Mouse (Mus musculus): Measurements from ENCODE around the gene Inhbb. TPM values are rescaled to one million over a fixed set of nuclear protein-coding genes. Genes with fewer than 3 reads are reported as not detected.

Gene Inhbb
- 0.05 and 0.09 TPM in 2 replicates for polyA plus RNA-seq (2016; fragmentation: Nextera tagmentation; extraction: Ambion mirVana)

DNA sequence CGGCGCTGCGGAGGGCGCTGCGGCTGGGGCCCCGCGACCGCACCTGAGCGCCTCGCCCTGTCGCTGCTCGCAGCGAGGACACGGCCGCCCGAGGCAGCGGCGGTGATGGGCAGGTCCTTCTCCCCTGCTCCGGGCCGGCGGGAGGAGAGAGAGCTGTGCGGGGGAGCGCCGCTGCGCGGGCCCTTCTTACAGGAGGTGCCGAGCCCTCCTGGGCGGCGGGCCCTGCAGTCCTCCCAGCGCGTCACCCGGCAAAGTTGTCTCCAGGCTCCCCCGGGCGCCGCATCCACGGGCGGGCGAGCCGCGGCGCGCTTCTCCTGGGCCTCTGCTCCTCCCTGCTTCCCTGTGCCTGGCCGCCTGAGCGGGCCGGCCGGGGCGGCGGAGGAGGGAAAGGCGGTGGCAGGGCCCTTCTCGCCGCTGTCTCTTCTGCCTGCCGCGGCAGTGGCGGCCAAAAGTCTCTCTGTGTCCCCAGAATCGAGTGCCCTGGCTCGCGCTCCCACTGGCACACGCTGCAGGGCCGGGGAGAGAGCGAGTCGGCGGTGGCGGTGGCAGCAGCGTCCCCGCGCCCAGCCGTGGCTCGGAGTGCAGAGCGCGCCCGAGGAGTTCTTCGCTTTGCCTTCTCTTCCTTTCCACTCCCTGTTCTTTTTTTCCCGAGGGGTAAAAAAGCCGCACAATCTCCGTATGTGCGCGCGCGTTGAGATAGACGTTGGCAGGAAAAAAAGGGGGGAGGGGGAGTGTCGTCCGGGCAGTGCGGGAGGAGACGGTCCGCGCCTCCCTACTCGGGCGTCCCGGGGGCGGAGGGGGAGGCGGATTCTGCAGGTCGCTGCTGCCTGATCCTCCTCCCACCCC is at the start of gene Inhbb:
Gene Inhbb, minus strand, starts transcription at position 673 of the 846 bp plus-strand sequence.
- H3K9me3 ChIP-seq = no peaks in the 10 kb centered on the region
- peak within 1 kb of the TSS; percentile 66 for H3K4me3 ChIP-seq
- peaks cover 97% of the 10 kb centered on the region for H3K27me3 ChIP-seq (ENCODE audit: poor library complexity, severe bottlenecking)
- peaks cover 51% of the 10 kb centered on the region for H3K4me1 ChIP-seq
- peak; percentile 46 for DNase-seq (ENCODE audit: extremely low spot score, low spot score)
- peak within 1 kb of the TSS; percentile 69 for H3K27ac ChIP-seq
- no peaks in the 10 kb centered on the region for H3K36me3 ChIP-seq (replicated peaks)
- under 1% methylated on average over 80 of the region's 92 CpGs for WGBS

GRCm38 (mm10) chr1:119463386-119463785 is 41.3 kb upstream of the Inhbb start:
- Histone ChIP-seq H3K27me3 (ENCODE audit: poor library complexity, severe bottlenecking) (no peaks in the 10 kb centered on the region), H3K4me3 (no peak overlapping the region), H3K36me3 (replicated peaks) (no peaks in the 10 kb centered on the region), H3K9me3 (no peaks in the 10 kb centered on the region), H3K4me1 (no peaks in the 10 kb centered on the region), H3K27ac (no peak overlapping the region)
- DNase-seq (ENCODE audit: extremely low spot score, low spot score) = peak; percentile 42
- 42% methylated on average over 2 of the region's 2 CpGs for WGBS

DNA sequence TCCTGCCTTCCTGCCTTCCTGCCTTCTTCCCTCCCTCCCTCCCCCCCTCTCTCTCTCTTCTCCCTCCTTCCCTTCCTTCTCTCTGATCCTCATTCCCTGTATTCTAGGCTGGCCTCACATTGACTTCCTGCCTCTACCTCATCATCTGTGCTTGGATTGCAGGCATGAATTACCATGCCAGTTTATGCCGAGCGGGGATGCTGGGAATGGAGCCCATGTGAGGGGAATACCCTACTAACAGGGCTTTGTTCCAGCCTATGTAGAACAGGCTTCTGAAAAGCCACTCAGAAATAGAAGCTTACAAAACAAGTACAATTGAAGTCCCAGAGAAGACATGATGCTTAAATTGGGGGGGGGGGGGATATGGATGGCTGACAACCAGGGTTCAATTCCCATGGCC is 38.0 kb upstream of the Inhbb start:
- Histone ChIP-seq H3K27me3 (ENCODE audit: poor library complexity, severe bottlenecking) (peaks cover 15% of the 10 kb centered on the region; the same call in 1 of the 2 replicates), H3K4me3 (no peak overlapping the region), H3K9me3 (no peaks in the 10 kb centered on the region), H3K27ac (no peak overlapping the region), H3K36me3 (replicated peaks) (no peaks in the 10 kb centered on the region), H3K4me1 (peaks cover 8% of the 10 kb centered on the region; the same call in 1 of the 2 replicates)
- 92% methylated on average over 2 of the region's 2 CpGs for WGBS
- DNase-seq (ENCODE audit: extremely low spot score, low spot score) = no peak

- Histone ChIP-seq H3K4me3 (no peak overlapping the region), H3K9me3 (no peaks in the 10 kb centered on the region), H3K27ac (no peak overlapping the region), H3K4me1 (peaks cover 8% of the 10 kb centered on the region; the same call in 1 of the 2 replicates), H3K36me3 (replicated peaks) (no peaks in the 10 kb centered on the region), H3K27me3 (ENCODE audit: poor library complexity, severe bottlenecking) (peaks cover 15% of the 10 kb centered on the region; the same call in 1 of the 2 replicates)
- 24% methylated on average over 10 of the region's 10 CpGs for WGBS
- peak; percentile 45 for DNase-seq (ENCODE audit: extremely low spot score, low spot score)
Observed at GRCm38 (mm10) chr1:119457993-119458605, 36.1 kb upstream of the Inhbb start.

DNA sequence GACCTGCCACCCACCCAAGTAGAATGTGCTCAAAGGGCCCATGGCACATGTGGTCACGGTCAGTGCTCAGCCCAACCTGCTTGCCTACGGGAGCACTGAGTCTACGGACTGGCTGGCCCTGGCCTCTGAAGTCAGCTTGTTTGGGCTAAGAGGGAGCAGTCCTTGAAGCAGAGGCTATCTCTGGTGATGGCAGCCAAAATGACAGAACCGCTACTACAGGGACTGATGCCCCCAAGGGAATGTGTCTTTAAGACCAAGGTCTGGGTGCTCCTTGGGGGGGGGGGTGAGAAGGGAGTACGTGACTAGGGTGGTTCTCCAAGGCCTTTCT is 35.4 kb upstream of the Inhbb start:
- Histone ChIP-seq H3K27ac (no peak overlapping the region), H3K27me3 (ENCODE audit: poor library complexity, severe bottlenecking) (peaks cover 15% of the 10 kb centered on the region; the same call in 1 of the 2 replicates), H3K36me3 (replicated peaks) (no peaks in the 10 kb centered on the region), H3K9me3 (no peaks in the 10 kb centered on the region), H3K4me3 (no peak overlapping the region), H3K4me1 (peaks cover 8% of the 10 kb centered on the region; the same call in 1 of the 2 replicates)
- 73% methylated on average over 5 of the region's 5 CpGs for WGBS
- no peak for DNase-seq (ENCODE audit: extremely low spot score, low spot score)

DNA sequence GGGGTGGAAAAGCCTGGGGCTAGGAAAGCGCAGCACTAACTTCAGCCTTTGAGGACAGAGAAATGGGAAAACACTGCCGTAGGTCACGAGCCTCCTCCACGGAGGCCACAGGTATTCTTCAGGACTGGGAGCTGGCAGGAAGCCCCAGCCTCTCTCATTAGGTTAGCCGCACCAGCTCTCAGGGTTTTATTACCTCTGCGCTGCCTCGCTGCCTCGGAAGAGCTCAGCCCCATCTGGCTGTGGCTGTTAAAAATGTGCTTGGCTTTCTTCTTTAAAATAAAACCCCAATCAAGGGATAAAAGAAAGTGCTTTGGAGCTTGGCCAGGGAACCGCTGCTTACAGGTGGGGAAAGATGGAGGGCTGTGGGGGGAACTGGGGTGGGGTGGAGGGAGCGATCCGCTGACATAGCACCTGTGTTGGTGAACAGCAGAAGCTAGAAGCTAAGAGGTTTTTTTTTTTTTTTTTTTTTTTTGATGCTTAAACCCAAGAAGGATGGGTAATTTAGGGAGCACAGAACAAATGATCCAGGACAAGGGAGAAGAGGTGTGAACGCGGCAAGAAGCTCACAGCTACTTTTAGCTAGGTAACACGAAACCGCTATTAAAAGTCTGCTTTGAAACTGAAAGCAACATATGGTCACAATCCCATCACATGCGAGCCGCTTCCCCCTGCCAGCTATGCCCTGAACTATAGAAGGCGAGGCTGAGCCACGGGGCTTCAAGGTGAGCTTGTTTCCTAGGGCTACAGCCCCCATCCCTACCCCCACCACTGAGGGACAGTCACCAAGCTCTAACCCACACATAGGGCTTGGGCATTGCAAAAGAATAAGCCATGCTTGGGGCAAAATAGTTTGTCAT is 34.9 kb upstream of the Inhbb start:
- no peak for DNase-seq (ENCODE audit: extremely low spot score, low spot score)
- Histone ChIP-seq H3K9me3 (no peaks in the 10 kb centered on the region), H3K4me1 (peaks cover 8% of the 10 kb centered on the region; the same call in 1 of the 2 replicates), H3K27ac (no peak overlapping the region), H3K36me3 (replicated peaks) (no peaks in the 10 kb centered on the region), H3K27me3 (ENCODE audit: poor library complexity, severe bottlenecking) (peaks cover 15% of the 10 kb centered on the region; the same call in 1 of the 2 replicates), H3K4me3 (no peak overlapping the region)
- 62% methylated on average over 19 of the region's 19 CpGs for WGBS

GRCm38 (mm10) chr1:119453731-119454130 is 31.7 kb upstream of the Inhbb start:
- 74% methylated on average over 4 of the region's 4 CpGs for WGBS
- peaks cover 15% of the 10 kb centered on the region; the same call in 1 of the 2 replicates for H3K27me3 ChIP-seq (ENCODE audit: poor library complexity, severe bottlenecking)
- DNase-seq (ENCODE audit: extremely low spot score, low spot score) = no peak

DNA sequence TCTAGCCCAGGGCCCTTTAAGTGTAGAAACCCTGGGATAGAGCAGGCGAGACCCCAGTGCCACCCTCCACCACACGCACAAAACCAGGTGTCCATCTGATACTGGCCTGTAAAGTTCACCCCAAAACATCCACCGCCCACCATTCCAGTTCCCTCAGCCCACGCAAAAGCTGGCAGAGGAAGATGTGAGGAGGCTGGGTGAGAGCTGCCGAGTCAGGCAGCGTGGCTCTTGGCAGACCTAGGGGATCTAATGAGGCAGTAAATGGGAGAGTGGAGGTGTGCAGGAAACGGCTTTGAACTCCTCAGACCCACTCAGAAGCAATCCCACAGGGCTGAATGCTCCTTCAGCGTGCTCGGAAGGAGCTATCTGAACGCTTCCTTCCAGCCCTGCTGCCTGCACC is 29.4 kb upstream of the Inhbb start:
- H3K9me3 ChIP-seq = no peaks in the 10 kb centered on the region
- H3K27ac ChIP-seq = no peak overlapping the region
- WGBS = 81% methylated on average over 10 of the region's 10 CpGs
- H3K4me1 ChIP-seq = no peaks in the 10 kb centered on the region
- H3K36me3 ChIP-seq (replicated peaks) = no peaks in the 10 kb centered on the region
- no peak for DNase-seq (ENCODE audit: extremely low spot score, low spot score)
- H3K27me3 ChIP-seq (ENCODE audit: poor library complexity, severe bottlenecking) = peaks cover 8% of the 10 kb centered on the region; the same call in 1 of the 2 replicates
- H3K4me3 ChIP-seq = no peak overlapping the region

More at GRCm38 (mm10) chr1:119453731-119454130, 31.7 kb upstream of the Inhbb start:
- Histone ChIP-seq H3K36me3 (replicated peaks) (no peaks in the 10 kb centered on the region), H3K27ac (no peak overlapping the region), H3K4me1 (peaks cover 8% of the 10 kb centered on the region; the same call in 1 of the 2 replicates), H3K9me3 (no peaks in the 10 kb centered on the region), H3K4me3 (no peak overlapping the region)

GRCm38 (mm10) chr1:119450651-119451345 is 28.8 kb upstream of the Inhbb start:
- Histone ChIP-seq H3K9me3 (no peaks in the 10 kb centered on the region), H3K27me3 (ENCODE audit: poor library complexity, severe bottlenecking) (peaks cover 2% of the 10 kb centered on the region; the same call in 1 of the 2 replicates), H3K4me1 (no peaks in the 10 kb centered on the region), H3K36me3 (replicated peaks) (no peaks in the 10 kb centered on the region), H3K27ac (no peak overlapping the region), H3K4me3 (no peak overlapping the region)
- DNase-seq (ENCODE audit: extremely low spot score, low spot score) = no peak
- 84% methylated on average over 10 of the region's 10 CpGs for WGBS

DNA sequence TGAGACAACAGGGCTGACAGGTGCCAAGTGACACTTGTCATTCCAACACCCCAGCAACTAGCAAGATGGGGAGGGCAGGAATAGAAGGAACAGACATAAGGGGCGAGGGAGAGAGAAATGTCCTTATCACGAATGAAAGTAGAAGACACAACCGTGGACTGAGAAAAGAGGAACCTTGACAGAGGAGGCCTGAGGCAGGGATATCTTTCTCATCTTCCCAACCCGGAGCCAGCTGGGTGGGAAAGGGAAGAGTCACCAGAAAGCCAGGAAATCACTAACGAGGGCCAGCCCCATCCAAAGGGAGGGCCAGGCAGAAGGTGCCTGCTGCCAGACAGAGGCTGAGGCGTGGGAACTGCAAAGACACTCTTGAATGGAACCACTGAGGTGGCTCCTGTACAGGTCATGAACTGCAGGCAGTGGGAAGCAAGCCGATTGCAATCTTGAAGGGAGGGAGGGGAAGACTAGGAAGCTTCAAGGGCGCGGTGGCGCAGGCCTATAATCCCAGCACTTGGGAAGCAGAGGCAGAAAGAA is 24.8 kb upstream of the Inhbb start:
- Histone ChIP-seq H3K27ac (no peak overlapping the region), H3K9me3 (no peaks in the 10 kb centered on the region), H3K4me1 (no peaks in the 10 kb centered on the region), H3K4me3 (no peak overlapping the region), H3K27me3 (ENCODE audit: poor library complexity, severe bottlenecking) (no peaks in the 10 kb centered on the region), H3K36me3 (replicated peaks) (no peaks in the 10 kb centered on the region)
- WGBS = 68% methylated on average over 10 of the region's 10 CpGs
- no peak for DNase-seq (ENCODE audit: extremely low spot score, low spot score)

DNA sequence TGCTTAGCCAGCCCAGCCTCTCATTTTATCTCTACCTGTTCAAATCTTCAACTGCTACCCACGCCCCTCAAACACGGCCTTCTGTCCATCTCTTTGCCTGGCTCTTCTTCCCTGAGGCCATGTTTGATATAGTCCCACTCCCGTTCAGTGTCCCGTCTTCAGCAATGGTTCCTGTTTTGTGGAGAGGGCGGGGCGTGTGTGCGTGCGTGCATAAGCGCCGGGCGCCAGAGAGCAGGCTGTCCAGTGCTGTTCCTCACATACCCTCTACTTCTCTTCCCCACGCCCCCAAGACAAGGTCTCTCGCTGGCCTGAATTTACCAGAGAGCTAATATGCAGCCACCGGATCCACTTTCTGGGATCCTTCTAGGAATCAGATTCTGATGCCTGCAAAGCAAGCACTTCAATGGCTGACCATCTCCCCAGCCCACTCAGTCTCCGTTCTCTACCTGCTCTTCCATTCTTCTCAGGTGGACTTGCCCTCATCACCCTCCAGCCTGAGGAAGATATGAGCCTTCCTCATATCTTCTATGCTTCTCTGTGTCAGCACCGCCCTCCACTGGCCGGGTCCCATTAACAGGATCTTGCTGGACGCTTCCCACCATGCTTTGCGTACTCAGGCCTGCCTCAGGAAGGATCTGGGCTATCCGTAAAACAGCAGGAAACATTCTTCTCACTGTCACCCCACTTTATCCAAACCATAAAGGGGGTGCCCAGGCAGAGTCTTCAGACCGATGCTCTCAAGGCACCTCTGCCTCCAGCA is 21.7 kb upstream of the Inhbb start:
- no peak for DNase-seq (ENCODE audit: extremely low spot score, low spot score)
- Histone ChIP-seq H3K36me3 (replicated peaks) (no peaks in the 10 kb centered on the region), H3K9me3 (no peaks in the 10 kb centered on the region), H3K4me3 (no peak overlapping the region), H3K27ac (no peak overlapping the region), H3K4me1 (no peaks in the 10 kb centered on the region), H3K27me3 (ENCODE audit: poor library complexity, severe bottlenecking) (no peaks in the 10 kb centered on the region)
- 90% methylated on average over 21 of the region's 21 CpGs for WGBS
